Mouse (Mus musculus) CH12.LX (cell line): ENCODE data around the gene Bms1. TPM values are rescaled to one million over a fixed set of nuclear protein-coding genes. Genes with fewer than 3 reads are reported as not detected.
A peak's percentile ranks its signal among the peaks of the same experiment; 100 is the strongest.

ENCODE experiments used
- DNase-seq: peaks from one replicate; pipeline ENCODE4 v3.0.0-alpha.2; 2013; ENCODE audit errors: extremely low read depth
- H3K27ac ChIP-seq: 2 replicates; pipeline ENCODE4 v1.5.1; 2012; ENCODE audit warnings: low read depth, mild to moderate bottlenecking, control low read depth, moderate library complexity; ENCODE audit not compliant: insufficient read depth
- H3K27me3 ChIP-seq: replicated peaks from 2 replicates; pipeline ENCODE3; 2012; ENCODE audit warnings: inconsistent platforms
- H3K36me3 ChIP-seq, 2 experiments: replicated peaks in 1 of 2; 2 replicates each; pipeline versions ENCODE3 to v1.6.1; 2012; ENCODE audit warnings: inconsistent platforms in 1 of 2, low read length in 1 of 2, mild to moderate bottlenecking in 1 of 2, mixed read lengths in 1 of 2, moderate library complexity in 1 of 2; ENCODE audit not compliant: control insufficient read depth in 1 of 2, insufficient read depth in 1 of 2
- H3K4me1 ChIP-seq, 2 experiments: 2 replicates each; pipeline ENCODE4 v1.6.1; 2012; ENCODE audit warnings: inconsistent platforms in 1 of 2, moderate library complexity in 1 of 2; ENCODE audit not compliant: insufficient read depth in 2 of 2, control insufficient read depth in 1 of 2
- H3K4me2 ChIP-seq: 2 replicates; pipeline ENCODE4 v1.6.1; 2012; ENCODE audit warnings: low read depth, mild to moderate bottlenecking, control low read depth; ENCODE audit not compliant: poor library complexity, insufficient read depth, severe bottlenecking
- H3K4me3 ChIP-seq, 3 experiments: fragments of 150-350 bp in 1 of 3; sonication (generic) in 1 of 3; replicated peaks in 1 of 3; 2 replicates each; pipeline versions ENCODE3 to v1.5.1; 2011 to 2012; ENCODE audit warnings: low read depth in 2 of 3, low read length in 2 of 3, mild to moderate bottlenecking in 2 of 3, moderate library complexity in 2 of 3, control low read depth in 1 of 3, improper control_type of control experiment in 1 of 3, inconsistent platforms in 1 of 3, mixed read lengths in 1 of 3; ENCODE audit not compliant: poor library complexity in 1 of 3
- H3K79me2 ChIP-seq: replicated peaks from 2 replicates; pipeline ENCODE4 v1.6.1; 2012; ENCODE audit warnings: mild to moderate bottlenecking, moderate library complexity; ENCODE audit not compliant: control insufficient read depth, poor library complexity, insufficient read depth, severe bottlenecking; ENCODE audit errors: extremely low read depth
- H3K9ac ChIP-seq: 2 replicates; pipeline ENCODE4 v1.6.1; 2012; ENCODE audit warnings: low read depth, mild to moderate bottlenecking, control low read depth, moderate library complexity; ENCODE audit not compliant: insufficient read depth
- H3K9me3 ChIP-seq: replicated peaks from 2 replicates; pipeline ENCODE3; 2012; ENCODE audit warnings: low read length, inconsistent platforms, mixed read lengths
- BHLHE40 ChIP-seq: IDR thresholded peaks from 2 replicates; pipeline ENCODE4 v1.6.1; 2011; ENCODE audit warnings: mild to moderate bottlenecking, low read depth, low read length, improper control_type of control experiment
- CHD1 ChIP-seq: IDR thresholded peaks from 2 replicates; pipeline ENCODE4 v1.6.1; 2012; ENCODE audit warnings: low read depth, low read length, improper control_type of control experiment, inconsistent platforms
- CHD2 ChIP-seq: IDR thresholded peaks from 2 replicates; pipeline ENCODE4 v1.6.1; 2011; ENCODE audit warnings: low read length, improper control_type of control experiment
- CTCF ChIP-seq, 2 experiments: IDR thresholded peaks in 1 of 2; conservative IDR thresholded peaks in 1 of 2; 2 replicates each; pipeline ENCODE4 v1.5.1; 2011 to 2012; ENCODE audit warnings: low read depth in 2 of 2, low read length in 2 of 2, improper control_type of control experiment in 1 of 2, inconsistent platforms in 1 of 2, mild to moderate bottlenecking in 1 of 2, moderate library complexity in 1 of 2
- ELF1 ChIP-seq: IDR thresholded peaks from 2 replicates; pipeline ENCODE4 v1.6.1; 2014; ENCODE audit warnings: low read depth, mild to moderate bottlenecking, inconsistent platforms, low read length, improper control_type of control experiment
- EP300 ChIP-seq: IDR thresholded peaks from 2 replicates; pipeline ENCODE4 v1.6.1; 2011; ENCODE audit warnings: low read length, improper control_type of control experiment
- ETS1 ChIP-seq: conservative IDR thresholded peaks from 2 replicates; pipeline ENCODE4 v1.6.1; 2012; ENCODE audit warnings: low read depth, mild to moderate bottlenecking, inconsistent platforms, low read length, improper control_type of control experiment, moderate library complexity
- GABPA ChIP-seq: IDR thresholded peaks from 2 replicates; pipeline ENCODE4 v1.6.1; 2012; ENCODE audit warnings: low read depth, low read length, improper control_type of control experiment, inconsistent platforms; ENCODE audit not compliant: insufficient replicate concordance
- HCFC1 ChIP-seq: IDR thresholded peaks from 2 replicates; pipeline ENCODE4 v1.6.1; 2012; ENCODE audit warnings: low read depth, mild to moderate bottlenecking, inconsistent platforms, low read length, improper control_type of control experiment
- IRF4 ChIP-seq: IDR thresholded peaks from 2 replicates; pipeline ENCODE4 v1.6.1; 2014; ENCODE audit warnings: low read depth, mild to moderate bottlenecking, inconsistent platforms, low read length, improper control_type of control experiment
- JUN ChIP-seq: IDR thresholded peaks from 2 replicates; pipeline ENCODE4 v1.6.1; 2011; ENCODE audit warnings: low read depth, mild to moderate bottlenecking, low read length, improper control_type of control experiment, moderate library complexity; ENCODE audit not compliant: insufficient read depth
- JUND ChIP-seq: conservative IDR thresholded peaks from 2 replicates; pipeline ENCODE4 v1.6.1; 2011; ENCODE audit warnings: low read depth, low read length, improper control_type of control experiment
- KAT2A ChIP-seq: IDR thresholded peaks from 2 replicates; pipeline ENCODE4 v1.6.1; 2012; ENCODE audit warnings: low read length, improper control_type of control experiment, inconsistent platforms; ENCODE audit not compliant: insufficient replicate concordance
- MAFK ChIP-seq: IDR thresholded peaks from 2 replicates; pipeline ENCODE4 v1.6.1; 2011; ENCODE audit warnings: low read length, improper control_type of control experiment; ENCODE audit not compliant: insufficient replicate concordance
- MAX ChIP-seq: IDR thresholded peaks from 2 replicates; pipeline ENCODE4 v1.6.1; 2011; ENCODE audit warnings: low read length, improper control_type of control experiment
- MAZ ChIP-seq: IDR thresholded peaks from 2 replicates; pipeline ENCODE4 v1.6.1; 2012; ENCODE audit warnings: low read depth, mild to moderate bottlenecking, inconsistent platforms, low read length, improper control_type of control experiment, moderate library complexity
- MEF2A ChIP-seq: IDR thresholded peaks from 2 replicates; pipeline ENCODE4 v1.6.1; 2014; ENCODE audit warnings: low read depth, mild to moderate bottlenecking, inconsistent platforms, low read length, improper control_type of control experiment, borderline replicate concordance
- MXI1 ChIP-seq: IDR thresholded peaks from 2 replicates; pipeline ENCODE4 v1.6.1; 2011; ENCODE audit warnings: mild to moderate bottlenecking, low read depth, low read length, improper control_type of control experiment
- NELFE ChIP-seq: IDR thresholded peaks from 2 replicates; pipeline ENCODE4 v1.6.1; 2011; ENCODE audit warnings: low read depth, low read length, improper control_type of control experiment
- NRF1 ChIP-seq: IDR thresholded peaks from 2 replicates; pipeline ENCODE4 v1.6.1; 2014; ENCODE audit warnings: low read depth, mild to moderate bottlenecking, inconsistent platforms, low read length, improper control_type of control experiment, moderate library complexity
- PAX5 ChIP-seq: IDR thresholded peaks from 2 replicates; pipeline ENCODE4 v1.6.1; 2012; ENCODE audit warnings: low read length, inconsistent platforms, mixed read lengths
- POLR2A ChIP-seq: IDR thresholded peaks from 2 replicates; pipeline ENCODE4 v1.6.1; 2011; ENCODE audit warnings: low read depth, mild to moderate bottlenecking, improper control_type of control experiment, low read length
- POLR2AphosphoS2 ChIP-seq: IDR thresholded peaks from 2 replicates; pipeline ENCODE4 v1.6.1; 2011; ENCODE audit warnings: low read depth, low read length, improper control_type of control experiment
- RAD21 ChIP-seq: IDR thresholded peaks from 2 replicates; pipeline ENCODE4 v1.6.1; 2011; ENCODE audit warnings: low read depth, mild to moderate bottlenecking, low read length, improper control_type of control experiment, moderate library complexity
- RCOR1 ChIP-seq: conservative IDR thresholded peaks from 2 replicates; pipeline ENCODE4 v1.6.1; 2012; ENCODE audit warnings: low read depth, mild to moderate bottlenecking, inconsistent platforms, low read length, improper control_type of control experiment
- SIN3A ChIP-seq: IDR thresholded peaks from 2 replicates; pipeline ENCODE4 v1.6.1; 2012; ENCODE audit warnings: low read length, improper control_type of control experiment, inconsistent platforms
- SMC3 ChIP-seq: IDR thresholded peaks from 2 replicates; pipeline ENCODE4 v1.6.1; 2011; ENCODE audit warnings: low read depth, low read length, improper control_type of control experiment
- TBP ChIP-seq: conservative IDR thresholded peaks from 2 replicates; pipeline ENCODE4 v1.6.1; 2011; ENCODE audit warnings: low read depth, low read length, improper control_type of control experiment
- TCF12 ChIP-seq: IDR thresholded peaks from 2 replicates; pipeline ENCODE4 v1.6.1; 2014; ENCODE audit warnings: low read depth, mild to moderate bottlenecking, inconsistent platforms, low read length, improper control_type of control experiment
- UBTF ChIP-seq: IDR thresholded peaks from 2 replicates; pipeline ENCODE4 v1.6.1; 2012; ENCODE audit warnings: low read depth, mild to moderate bottlenecking, inconsistent platforms, low read length, improper control_type of control experiment, moderate library complexity
- USF1 ChIP-seq: IDR thresholded peaks from 2 replicates; pipeline ENCODE4 v1.6.1; 2014; ENCODE audit warnings: low read depth, mild to moderate bottlenecking, inconsistent platforms, low read length, improper control_type of control experiment
- USF2 ChIP-seq: conservative IDR thresholded peaks from 2 replicates; pipeline ENCODE4 v1.6.1; 2011; ENCODE audit warnings: low read depth, low read length, improper control_type of control experiment
- ZKSCAN1 ChIP-seq: IDR thresholded peaks from 2 replicates; pipeline ENCODE4 v1.6.1; 2012; ENCODE audit warnings: low read depth, inconsistent platforms, low read length, improper control_type of control experiment, borderline replicate concordance
- ZMIZ1 ChIP-seq: IDR thresholded peaks from 2 replicates; pipeline ENCODE4 v1.6.1; 2012; ENCODE audit warnings: low read depth, mild to moderate bottlenecking, inconsistent platforms, low read length, improper control_type of control experiment
- ZNF384 ChIP-seq: IDR thresholded peaks from 2 replicates; pipeline ENCODE4 v1.6.1; 2012; ENCODE audit warnings: low read depth, low read length, improper control_type of control experiment, inconsistent platforms
- dilution Hi-C: fragments of 300-500 bp; cut with MboI; formaldehyde crosslinking; loops from 2 replicates; pipeline ENCODE4 v1.14.3; 2020; ENCODE audit warnings: low sequenced_read_pairs; ENCODE audit not compliant: extremely low pct_unique_long_range_greater_than_20kb, extremely low pct_ligation_motif_present
- in situ Hi-C: fragments of 300-500 bp; cut with MboI; formaldehyde crosslinking; loops from 3 replicates; pipeline ENCODE4 v1.14.3; 2019; ENCODE audit warnings: low sequenced_read_pairs, low pct_ligation_motif_present, low pct_unique_long_range_greater_than_20kb, mixed read lengths
- polyA plus RNA-seq: library from polyadenylated mRNA; unstranded; fragments of >175 nt; gene quantifications from 2 replicates; pipeline ENCODE4 v1.2.1, GENCODE M21; 2012; ENCODE audit warnings: low read depth; ENCODE audit not compliant: insufficient read length
- total RNA-seq, 2 experiments: library from RNA; depleted of rRNA; stranded (reverse); fragments of 300-350 nt in 1 of 2; fragments of >200 nt in 1 of 2; gene quantifications; 2 replicates each; pipeline ENCODE4 v1.2.3; 2012 to 2014

Bms1 gene
- total RNA-seq (2012; rRNA removed), result 57.0 and 72.4 TPM in 2 replicates
- 40.7 and 45.8 TPM in 2 replicates for total RNA-seq (2014; rRNA removed)
- 108 and 109 TPM in 2 replicates for polyA plus RNA-seq

DNA sequence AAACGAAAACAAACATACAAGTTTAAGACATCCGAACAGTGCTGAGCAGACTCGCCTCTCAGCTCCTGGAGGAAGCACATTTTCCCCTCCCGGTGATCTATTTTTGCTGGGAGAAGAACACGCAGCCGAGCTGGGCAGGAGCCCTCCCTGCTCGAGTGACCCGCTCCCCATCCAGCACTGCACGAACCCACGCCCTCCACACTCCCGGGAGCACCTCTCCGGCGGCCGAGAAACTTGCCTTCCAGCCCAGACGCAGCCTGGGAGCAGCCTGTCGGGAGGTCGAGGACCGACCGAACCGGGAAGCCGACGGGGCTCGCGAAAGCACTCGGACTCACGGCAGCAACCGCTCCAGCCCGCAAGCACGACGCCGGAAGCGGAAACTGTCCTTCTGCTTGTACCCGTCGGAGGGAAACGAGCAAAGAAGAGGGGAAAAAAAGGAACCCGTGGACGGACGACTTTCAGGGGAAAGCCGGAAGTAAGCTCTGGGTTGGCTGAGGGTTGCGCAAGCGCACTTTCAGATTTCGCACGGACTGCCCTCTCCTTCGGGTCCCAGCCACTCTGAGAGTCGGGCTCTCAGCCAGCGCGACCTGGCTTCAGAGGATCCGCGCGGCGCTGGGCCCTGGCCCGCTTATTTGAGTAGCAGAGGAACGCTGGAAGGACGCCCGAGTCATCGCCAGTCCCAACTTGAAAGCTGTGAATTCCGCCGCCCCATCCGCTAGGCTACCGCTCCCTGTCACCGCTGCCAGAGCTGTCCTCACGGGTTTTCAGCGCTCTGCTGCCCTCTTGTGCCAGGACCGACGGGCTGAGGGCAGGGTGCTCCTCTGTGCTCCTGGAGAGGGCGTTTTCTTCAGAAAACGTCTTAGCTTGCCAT, at the start of gene Bms1:
Gene Bms1, minus strand, starts transcription at position 425 of the 871 bp plus-strand sequence.
- Histone ChIP-seq H3K36me3 (peaks cover 23 to 39% of the 10 kb centered on the region in 2 experiments), H3K4me2 (peak within 1 kb of the TSS; percentile 85), H3K27ac (peak within 1 kb of the TSS; percentile 66), H3K4me3 (peak within 1 kb of the TSS; percentile 81 to 98 (median 97)), H3K4me1 (peaks cover 0 to 18% of the 10 kb centered on the region in 2 experiments; a peak in 2 of 4 replicates), H3K9me3 (no peaks in the 10 kb centered on the region), H3K27me3 (no peaks in the 10 kb centered on the region), H3K79me2 (peaks cover 13% of the 10 kb centered on the region), H3K9ac (peak within 1 kb of the TSS; percentile 70)
- in situ Hi-C loops (no loop called here), dilution Hi-C loops (no loop called here)
- TF ChIP-seq IRF4 (peak; percentile 34; the same call in 1 of the 2 replicates), ZNF384 (peak; percentile 21; the same call in 1 of the 2 replicates), JUND (no peak), POLR2A (peak; percentile 95), EP300 (no peak), POLR2AphosphoS2 (peak; percentile 90), SMC3 (peak; percentile 48), USF1 (no peak), CHD1 (no peak), NRF1 (peak; percentile 91), SIN3A (peak; percentile 88; the same call in 1 of the 2 replicates), RCOR1 (no peak), MAFK (no peak), TBP (peak; percentile 93), PAX5 (no peak), UBTF (no peak), CTCF (conservative IDR thresholded peaks at IDR 0.05 in 1 of 2, IDR thresholded peaks at IDR 0.05 in 1 of 2; ENCODE audit: low read depth in 2 of 2, low read length in 2 of 2) (peak in 1 of 2 experiments; percentile 99; a peak in 2 of 4 replicates), ELF1 (peak; percentile 97), USF2 (no peak), JUN (no peak), ETS1 (0 out of 2 replicates have a peak, but pooled peaks have one; percentile 20), MAZ (no peak; the same call in none of the 2 replicates), MEF2A (peak; percentile 80), RAD21 (peak; percentile 49), HCFC1 (peak; percentile 94), TCF12 (peak; percentile 80), GABPA (no peak; the same call in 1 of the 2 replicates), MXI1 (peak; percentile 75), KAT2A (peak; percentile 60; the same call in 1 of the 2 replicates), NELFE (peak; percentile 91), ZKSCAN1 (no peak), MAX (no peak; the same call in 1 of the 2 replicates), CHD2 (no peak), BHLHE40 (peak; percentile 16; the same call in 1 of the 2 replicates), ZMIZ1 (peak; percentile 82)
- DNase-seq, result peak; percentile 97
